Mouse (Mus musculus): ENCODE measurements at regions not wholly inside any gene's neighbourhood (a gene's known extent, or its start where the extent isn't known, plus 50 kb on each side); places are given as distances from the start of the nearest gene placed in this dataset.

DNA sequence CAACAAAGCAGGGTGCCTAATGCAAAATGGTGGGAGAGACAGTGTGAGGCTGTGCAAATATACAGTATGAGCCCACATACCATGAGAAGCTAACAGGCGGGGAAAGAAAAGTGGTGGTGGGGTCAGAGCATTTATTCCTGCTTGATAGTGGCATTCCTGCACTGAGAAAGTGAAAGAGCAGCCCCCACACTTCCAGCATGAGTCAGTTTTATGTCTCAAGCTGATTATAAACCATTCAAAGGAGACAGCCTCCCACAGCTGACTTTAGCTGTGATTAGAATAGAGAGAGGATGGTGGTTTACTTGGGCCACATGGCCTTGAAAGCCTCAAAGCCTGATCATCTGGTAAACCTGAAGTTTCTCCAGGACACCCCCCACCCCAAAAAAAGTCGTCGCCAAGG is 64.4 kb downstream of the Gm43517 start:
- H3K27me3 ChIP-seq (ENCODE audit: insufficient read depth, low read length): no peaks in the 10 kb centered on the region
- H3K36me3 ChIP-seq (ENCODE audit: insufficient read depth, low read length): no peaks in the 10 kb centered on the region
- H3K9me3 ChIP-seq (ENCODE audit: low read length): no peaks in the 10 kb centered on the region
- H3K4me1 ChIP-seq (ENCODE audit: insufficient read depth, low read length): no peaks in the 10 kb centered on the region
- no peak for ATAC-seq (ENCODE audit: low FRiP score)
- no peak for DNase-seq (ENCODE audit: low spot score)
- H3K9ac ChIP-seq (replicated peaks; ENCODE audit: low read length, poor library complexity, severe bottlenecking): no peak overlapping the region
- H3K27ac ChIP-seq (ENCODE audit: low read depth, low read length): no peak overlapping the region
- no peak overlapping the region for H3K4me2 ChIP-seq (ENCODE audit: low read depth, low read length, poor library complexity, severe bottlenecking)
- WGBS: 89% methylated on average over 3 of the region's 3 CpGs
- H3K4me3 ChIP-seq (ENCODE audit: low read depth, low read length): no peak overlapping the region
- TF ChIP-seq CTCF (IDR thresholded peaks at IDR 0.05): no peak

DNA sequence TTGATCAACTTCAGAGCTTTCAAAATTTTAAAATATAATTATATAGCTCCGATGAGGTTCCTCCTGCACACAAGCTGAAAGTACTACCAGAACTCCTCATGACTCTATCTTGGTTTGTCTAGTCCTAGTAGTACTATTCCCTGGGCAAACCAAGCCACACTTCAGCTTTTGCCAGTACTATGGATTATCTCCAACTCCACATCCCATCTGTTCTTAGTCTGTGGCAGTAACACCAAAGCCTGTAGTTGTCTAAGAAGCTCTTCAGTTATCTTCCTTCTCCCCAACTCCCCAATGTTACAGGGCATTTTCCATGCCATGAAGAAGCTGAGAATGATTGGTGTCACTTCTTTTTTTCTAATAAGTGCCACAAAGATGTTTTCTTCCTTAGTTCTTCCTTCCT is 83.1 kb downstream of the Gm43517 start:
- 96% methylated on average over 1 of the region's 1 CpGs for WGBS
- H3K9ac ChIP-seq (replicated peaks; ENCODE audit: low read length, poor library complexity, severe bottlenecking): no peak overlapping the region
- H3K27ac ChIP-seq (ENCODE audit: low read depth, low read length): no peak overlapping the region
- no peak for DNase-seq (ENCODE audit: low spot score)
- no peaks in the 10 kb centered on the region for H3K27me3 ChIP-seq (ENCODE audit: insufficient read depth, low read length)
- no peak overlapping the region for H3K4me3 ChIP-seq (ENCODE audit: low read depth, low read length)
- H3K4me2 ChIP-seq (ENCODE audit: low read depth, low read length, poor library complexity, severe bottlenecking): no peak overlapping the region
- H3K9me3 ChIP-seq (ENCODE audit: low read length): no peaks in the 10 kb centered on the region
- H3K4me1 ChIP-seq (ENCODE audit: insufficient read depth, low read length): no peaks in the 10 kb centered on the region
- no peak for ATAC-seq (ENCODE audit: low FRiP score)
- H3K36me3 ChIP-seq (ENCODE audit: insufficient read depth, low read length): no peaks in the 10 kb centered on the region
- TF ChIP-seq CTCF (IDR thresholded peaks at IDR 0.05): no peak

DNA sequence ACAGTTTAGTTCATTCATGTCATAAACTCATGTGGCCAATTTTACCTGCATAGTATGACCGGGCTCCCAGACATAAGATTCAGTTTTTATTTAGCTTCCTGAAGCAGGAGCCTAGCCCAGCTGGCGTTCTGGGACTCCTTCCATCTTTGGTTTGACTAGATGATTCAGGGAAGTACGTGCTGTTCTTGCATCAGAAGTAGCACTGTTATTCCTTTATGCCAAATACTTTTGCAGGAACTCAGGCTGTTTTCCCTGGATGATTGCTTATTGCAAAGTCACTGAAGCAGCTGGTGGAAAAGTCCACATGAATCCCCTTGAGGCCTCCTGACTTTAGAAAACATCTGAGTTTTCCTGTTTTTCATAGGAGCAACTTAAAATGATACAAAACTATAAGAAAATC is 88.4 kb downstream of the Gm43517 start:
- no peak overlapping the region for H3K4me2 ChIP-seq (ENCODE audit: low read depth, low read length, poor library complexity, severe bottlenecking)
- no peak for TF ChIP-seq CTCF (IDR thresholded peaks at IDR 0.05)

DNA sequence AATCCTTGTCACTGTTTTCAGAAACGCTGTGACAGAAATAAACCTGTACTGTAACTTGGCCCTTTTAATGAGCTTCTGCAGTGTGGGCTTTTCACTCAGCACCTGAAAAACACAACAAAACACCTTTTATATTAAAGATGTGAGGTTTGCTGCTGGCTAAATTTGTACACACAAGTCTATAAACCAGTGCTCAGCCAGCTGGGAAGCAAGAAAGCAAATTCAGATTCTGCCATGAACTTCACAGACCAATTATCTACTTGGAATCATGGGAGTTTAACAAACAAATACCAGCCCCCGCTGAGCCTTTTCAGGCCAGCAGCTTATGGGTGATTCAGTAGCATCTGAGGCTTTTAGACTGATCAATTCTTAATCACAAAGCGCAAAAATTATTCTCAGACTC is 95.7 kb downstream of the Gm43517 start:
- H3K4me3 ChIP-seq (ENCODE audit: low read depth, low read length): no peak overlapping the region
- no peaks in the 10 kb centered on the region for H3K36me3 ChIP-seq (ENCODE audit: insufficient read depth, low read length)
- WGBS: 44% methylated on average over 3 of the region's 3 CpGs
- DNase-seq (ENCODE audit: low spot score) (no peak), ATAC-seq (ENCODE audit: low FRiP score) (no peak)
- no peak overlapping the region for H3K4me2 ChIP-seq (ENCODE audit: low read depth, low read length, poor library complexity, severe bottlenecking)
- no peak for TF ChIP-seq CTCF (IDR thresholded peaks at IDR 0.05)
- no peaks in the 10 kb centered on the region for H3K4me1 ChIP-seq (ENCODE audit: insufficient read depth, low read length)
- no peak overlapping the region for H3K27ac ChIP-seq (ENCODE audit: low read depth, low read length)
- no peak overlapping the region for H3K9ac ChIP-seq (replicated peaks; ENCODE audit: low read length, poor library complexity, severe bottlenecking)
- no peaks in the 10 kb centered on the region for H3K9me3 ChIP-seq (ENCODE audit: low read length)
- H3K27me3 ChIP-seq (ENCODE audit: insufficient read depth, low read length): no peaks in the 10 kb centered on the region

More for the DNA sequence above, 88.4 kb downstream of the Gm43517 start:
- DNase-seq (ENCODE audit: low spot score) (no peak), ATAC-seq (ENCODE audit: low FRiP score) (no peak)
- no peak overlapping the region for H3K9ac ChIP-seq (replicated peaks; ENCODE audit: low read length, poor library complexity, severe bottlenecking)
- WGBS: 78% methylated on average over 3 of the region's 3 CpGs
- no peaks in the 10 kb centered on the region for H3K4me1 ChIP-seq (ENCODE audit: insufficient read depth, low read length)
- H3K27me3 ChIP-seq (ENCODE audit: insufficient read depth, low read length): no peaks in the 10 kb centered on the region
- no peak overlapping the region for H3K4me3 ChIP-seq (ENCODE audit: low read depth, low read length)
- no peak overlapping the region for H3K27ac ChIP-seq (ENCODE audit: low read depth, low read length)
- no peaks in the 10 kb centered on the region for H3K36me3 ChIP-seq (ENCODE audit: insufficient read depth, low read length)
- no peaks in the 10 kb centered on the region for H3K9me3 ChIP-seq (ENCODE audit: low read length)

DNA sequence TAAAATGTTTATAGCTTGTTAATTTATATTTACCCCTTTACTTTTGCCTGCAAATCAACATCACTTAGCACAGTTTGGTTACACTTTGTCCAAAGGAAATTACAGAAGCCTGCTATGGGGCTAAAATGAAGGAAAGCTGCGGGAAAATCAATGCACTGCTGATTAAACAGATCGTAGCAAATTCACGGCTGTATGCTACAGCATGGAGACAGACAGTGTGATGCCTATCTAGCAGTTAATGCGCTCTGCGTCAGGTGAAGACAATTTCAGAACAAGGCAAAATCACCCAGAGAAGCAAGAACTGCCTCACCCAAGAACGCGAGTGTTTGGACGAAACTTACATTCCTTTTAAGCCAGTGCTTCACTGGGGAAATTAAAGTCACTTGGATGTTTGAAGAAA is 96.2 kb downstream of the Gm43517 start:
- Histone ChIP-seq H3K9ac (replicated peaks; ENCODE audit: low read length, poor library complexity, severe bottlenecking) (no peak overlapping the region), H3K4me2 (ENCODE audit: low read depth, low read length, poor library complexity, severe bottlenecking) (no peak overlapping the region), H3K4me1 (ENCODE audit: insufficient read depth, low read length) (no peaks in the 10 kb centered on the region), H3K27me3 (ENCODE audit: insufficient read depth, low read length) (no peaks in the 10 kb centered on the region), H3K27ac (ENCODE audit: low read depth, low read length) (no peak overlapping the region), H3K4me3 (ENCODE audit: low read depth, low read length) (no peak overlapping the region), H3K9me3 (ENCODE audit: low read length) (no peaks in the 10 kb centered on the region), H3K36me3 (ENCODE audit: insufficient read depth, low read length) (no peaks in the 10 kb centered on the region)
- no peak for TF ChIP-seq CTCF (IDR thresholded peaks at IDR 0.05)
- 40% methylated on average over 8 of the region's 8 CpGs for whole genome bisulfite sequencing
- no peak for DNase-seq (ENCODE audit: low spot score)
- ATAC-seq (ENCODE audit: low FRiP score): no peak

DNA sequence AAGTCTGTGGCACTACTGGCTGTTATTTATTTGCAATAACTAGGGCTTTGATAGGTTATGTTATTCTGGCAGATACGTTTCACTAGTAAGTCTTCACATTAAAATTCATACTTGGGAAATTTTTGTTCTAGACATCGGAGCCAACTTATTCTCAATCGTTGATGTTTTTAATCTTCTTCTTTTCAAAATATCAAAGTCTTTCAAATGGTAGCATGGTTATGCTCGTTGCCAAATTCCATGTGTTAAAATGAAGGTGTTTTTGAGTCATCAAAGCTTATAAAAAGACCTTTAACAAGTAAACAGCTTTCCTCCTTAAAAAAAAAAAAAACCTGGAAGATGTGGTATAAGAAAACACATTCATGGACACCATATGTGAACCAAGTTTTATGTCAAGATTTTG is 97.4 kb downstream of the Gm43517 start:
- WGBS: 84% methylated on average over 4 of the region's 4 CpGs
- no peak for DNase-seq (ENCODE audit: low spot score)

More for the DNA sequence above, 97.4 kb downstream of the Gm43517 start:
- no peaks in the 10 kb centered on the region for H3K36me3 ChIP-seq (ENCODE audit: insufficient read depth, low read length)
- no peak for ATAC-seq (ENCODE audit: low FRiP score)
- H3K9me3 ChIP-seq (ENCODE audit: low read length): no peaks in the 10 kb centered on the region
- H3K9ac ChIP-seq (replicated peaks; ENCODE audit: low read length, poor library complexity, severe bottlenecking): no peak overlapping the region
- H3K27ac ChIP-seq (ENCODE audit: low read depth, low read length): no peak overlapping the region
- no peak overlapping the region for H3K4me3 ChIP-seq (ENCODE audit: low read depth, low read length)
- TF ChIP-seq CTCF (IDR thresholded peaks at IDR 0.05): no peak
- no peak overlapping the region for H3K4me2 ChIP-seq (ENCODE audit: low read depth, low read length, poor library complexity, severe bottlenecking)
- no peaks in the 10 kb centered on the region for H3K4me1 ChIP-seq (ENCODE audit: insufficient read depth, low read length)
- no peaks in the 10 kb centered on the region for H3K27me3 ChIP-seq (ENCODE audit: insufficient read depth, low read length)
